Mouse (Mus musculus) intestine, postnatal 0 days (tissue): ENCODE measurements around the gene Hist2h3c2. TPM values are rescaled to one million over a fixed set of nuclear protein-coding genes. Genes with fewer than 3 reads are reported as not detected.

ENCODE experiments used
- ATAC-seq: fragments of 200-750 bp; cut with Nextera tagmentation; 2 replicates; pipeline ENCODE4 v1.8.0; 2017; ENCODE audit warnings: mild to moderate bottlenecking, moderate TSS enrichment, moderate library complexity
- H3K27ac ChIP-seq: fragments of 300-500 bp; sonication (generic); 2 replicates; pipeline ENCODE4 v1.5.1; 2014; ENCODE audit warnings: mild to moderate bottlenecking, low read depth, low read length, moderate library complexity
- H3K27me3 ChIP-seq: fragments of 300-500 bp; sonication (generic); replicated peaks from 2 replicates; pipeline ENCODE4 v1.6.1; 2014; ENCODE audit warnings: low read length, mixed read lengths; ENCODE audit not compliant: control insufficient read depth, insufficient read depth
- H3K36me3 ChIP-seq: fragments of 300-500 bp; sonication (generic); 2 replicates; pipeline ENCODE4 v1.6.1; 2014; ENCODE audit warnings: mild to moderate bottlenecking, moderate library complexity; ENCODE audit not compliant: control insufficient read depth, insufficient read depth
- H3K4me1 ChIP-seq: fragments of 300-500 bp; sonication (generic); replicated peaks from 2 replicates; pipeline ENCODE4 v1.6.1; 2014; ENCODE audit warnings: antibody characterized with exemption, low read length, mixed read lengths; ENCODE audit not compliant: control insufficient read depth, insufficient read depth
- H3K4me2 ChIP-seq: fragments of 300-500 bp; sonication (generic); replicated peaks from 2 replicates; pipeline ENCODE4 v1.6.1; 2014; ENCODE audit warnings: low read depth, mild to moderate bottlenecking, moderate library complexity
- H3K4me3 ChIP-seq: fragments of 300-500 bp; sonication (generic); 2 replicates; pipeline ENCODE4 v1.5.1; 2014; ENCODE audit warnings: low read depth, low read length
- H3K9ac ChIP-seq: fragments of 300-500 bp; sonication (generic); 2 replicates; pipeline ENCODE4 v1.6.1; 2014; ENCODE audit warnings: mild to moderate bottlenecking, low read depth, low read length
- H3K9me3 ChIP-seq: fragments of 300-500 bp; sonication (generic); 2 replicates; pipeline ENCODE4 v1.6.1; 2016; ENCODE audit warnings: mixed run types; ENCODE audit not compliant: control insufficient read depth
- CTCF ChIP-seq: sonication (generic); IDR thresholded peaks from 2 replicates; pipeline ENCODE4 v1.5.1; 2016; ENCODE audit warnings: low read depth, mild to moderate bottlenecking, control low read depth, antibody characterized with exemption, moderate library complexity
- WGBS: fragments of 180-500 bp; shearing (Covaris S2); extraction: QIAGEN DNeasy Blood & Tissue Kit; methylation state at CpG from one replicate; pipeline ENCODE4 v1.1.7; 2014; 5-methylcytosine and 5-hydroxymethylcytosine counted together
- polyA plus RNA-seq: library from polyadenylated mRNA; unstranded; fragments of >200 nt; fragmentation: Nextera tagmentation; extraction: Ambion mirVana; gene quantifications from 2 replicates; pipeline ENCODE4 v1.2.1, GENCODE M21; 2015

The Hist2h3c2 gene
- polyA plus RNA-seq, 1 experiment from 2014 or later: 1.1 TPM

GRCm38 (mm10) chr3:96261623-96262022 lies 22.7 kb upstream of the Hist2h3c2 start:
- Histone ChIP-seq H3K27ac (no peak overlapping the region), H3K4me3 (no peak overlapping the region), H3K4me1 (no peaks in the 10 kb centered on the region), H3K9ac (no peak overlapping the region), H3K4me2 (peak overlapping the region; percentile 85), H3K36me3 (no peaks in the 10 kb centered on the region), H3K27me3 (no peaks in the 10 kb centered on the region), H3K9me3 (no peaks in the 10 kb centered on the region)
- TF ChIP-seq CTCF: no peak
- 60% methylated on average over 3 of the region's 3 CpGs for WGBS
- no peak for ATAC-seq

DNA sequence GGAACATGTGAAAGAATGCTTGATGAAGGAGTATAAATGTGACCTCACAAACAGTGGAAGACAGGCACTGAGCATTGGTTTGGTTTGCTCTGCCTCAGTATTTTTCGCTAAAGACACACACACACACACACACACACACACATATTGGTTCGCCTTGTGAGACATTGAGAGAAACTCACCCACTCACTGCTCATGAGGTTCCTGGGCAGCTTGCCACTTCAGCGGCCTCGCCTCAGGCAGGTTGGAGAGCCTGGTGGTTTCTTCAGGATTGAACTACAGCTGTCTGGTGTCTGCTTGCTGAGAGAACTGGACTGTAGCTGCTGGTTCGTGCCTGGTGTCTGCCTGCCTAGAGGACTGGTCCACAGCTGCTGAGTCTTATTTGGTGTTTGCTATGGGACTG lies 21.3 kb upstream of the Hist2h3c2 start:
- no peaks in the 10 kb centered on the region for H3K4me1 ChIP-seq

GRCm38 (mm10) chr3:96257190-96257589 lies 18.3 kb upstream of the Hist2h3c2 start:
- no peak for ATAC-seq
- H3K9ac ChIP-seq: no peak overlapping the region
- no peaks in the 10 kb centered on the region for H3K9me3 ChIP-seq
- no peak overlapping the region for H3K4me3 ChIP-seq
- WGBS: 68% methylated on average over 3 of the region's 3 CpGs
- no peaks in the 10 kb centered on the region for H3K27me3 ChIP-seq
- no peaks in the 10 kb centered on the region for H3K4me1 ChIP-seq
- TF ChIP-seq CTCF: no peak
- no peak overlapping the region for H3K27ac ChIP-seq
- H3K36me3 ChIP-seq: no peaks in the 10 kb centered on the region
- no peak overlapping the region for H3K4me2 ChIP-seq

More for the DNA sequence above, 21.3 kb upstream of the Hist2h3c2 start:
- Histone ChIP-seq H3K4me2 (no peak overlapping the region), H3K9me3 (no peaks in the 10 kb centered on the region), H3K9ac (no peak overlapping the region), H3K4me3 (no peak overlapping the region), H3K27me3 (no peaks in the 10 kb centered on the region), H3K36me3 (no peaks in the 10 kb centered on the region), H3K27ac (no peak overlapping the region)
- TF ChIP-seq CTCF: no peak
- WGBS: 95% methylated on average over 5 of the region's 5 CpGs
- no peak for ATAC-seq

GRCm38 (mm10) chr3:96255926-96256593 lies 17.1 kb upstream of the Hist2h3c2 start:
- Histone ChIP-seq H3K36me3 (no peaks in the 10 kb centered on the region), H3K4me3 (0 out of 2 replicates have a peak overlapping the region, but pooled peaks have one; percentile 6), H3K4me1 (no peaks in the 10 kb centered on the region), H3K9me3 (no peaks in the 10 kb centered on the region), H3K27me3 (no peaks in the 10 kb centered on the region), H3K4me2 (peak overlapping the region; percentile 33; the same call in 1 of the 2 replicates), H3K27ac (no peak overlapping the region), H3K9ac (no peak overlapping the region)
- 23% methylated on average over 5 of the region's 5 CpGs for WGBS
- ATAC-seq: peak; percentile 64
- TF ChIP-seq CTCF: no peak

- no peak for TF ChIP-seq CTCF
- ATAC-seq: no peak
- Histone ChIP-seq H3K27ac (no peak overlapping the region), H3K9ac (no peak overlapping the region), H3K4me1 (no peaks in the 10 kb centered on the region), H3K27me3 (no peaks in the 10 kb centered on the region), H3K9me3 (no peaks in the 10 kb centered on the region), H3K4me3 (no peak overlapping the region), H3K4me2 (no peak overlapping the region), H3K36me3 (no peaks in the 10 kb centered on the region)
- WGBS: 69% methylated on average over 10 of the region's 10 CpGs
These were observed 15.9 kb upstream of the Hist2h3c2 start for GRCm38 (mm10) chr3:96254683-96255355.

DNA sequence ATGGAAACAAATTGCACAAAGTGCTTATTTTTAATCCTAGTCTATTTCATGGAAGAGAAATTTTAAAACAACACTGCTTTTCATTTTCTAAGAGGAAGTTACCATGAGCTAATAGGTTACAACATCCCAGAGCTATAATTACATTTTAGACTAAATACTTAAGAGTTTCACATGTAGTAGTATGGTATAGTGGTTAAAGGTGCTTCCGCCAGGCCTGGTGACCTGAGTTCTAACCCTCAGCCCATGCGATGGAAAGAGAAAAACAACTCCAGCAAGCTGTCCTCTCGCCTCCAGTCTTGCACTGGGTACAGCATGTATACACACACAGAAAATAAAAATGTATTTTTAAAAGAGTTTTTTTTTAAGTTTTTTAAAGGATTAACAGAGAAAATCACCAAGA lies 12.9 kb upstream of the Hist2h3c2 start:
- no peak for ATAC-seq
- H3K4me1 ChIP-seq: no peaks in the 10 kb centered on the region
- no peaks in the 10 kb centered on the region for H3K9me3 ChIP-seq
- WGBS: 85% methylated on average over 3 of the region's 3 CpGs
- H3K4me3 ChIP-seq: no peak overlapping the region
- H3K4me2 ChIP-seq: no peak overlapping the region
- no peaks in the 10 kb centered on the region for H3K36me3 ChIP-seq
- H3K27me3 ChIP-seq: no peaks in the 10 kb centered on the region
- no peak overlapping the region for H3K27ac ChIP-seq
- no peak overlapping the region for H3K9ac ChIP-seq
- TF ChIP-seq CTCF: no peak
